Mouse (Mus musculus): ENCODE results near the gene Plxnb1. TPM values are rescaled to one million over a fixed set of nuclear protein-coding genes. Genes with fewer than 3 reads are reported as not detected.

The Plxnb1 gene
- polyA plus RNA-seq, 2 experiments: 8.2 to 31.0 TPM

- H3K9me3 ChIP-seq (ENCODE audit: control insufficient read depth, low read length): no peaks in the 10 kb centered on the region
- H3K4me3 ChIP-seq (replicated peaks; ENCODE audit: low read length): peak overlapping the region; percentile 79
- peak; percentile 19 for DNase-seq (ENCODE audit: low spot score)
- H3K36me3 ChIP-seq (ENCODE audit: control insufficient read depth, insufficient read depth, low read length): peaks cover 15% of the 10 kb centered on the region
- no peak for ATAC-seq (ENCODE audit: low FRiP score, low read depth)
- TF ChIP-seq POLR2A (IDR thresholded peaks at IDR 0.05; ENCODE audit: borderline replicate concordance, extremely low read depth, insufficient read depth, insufficient read length): no peak
- peak overlapping the region; percentile 67 for H3K27ac ChIP-seq (replicated peaks; ENCODE audit: low read depth, low read length)
- H3K9ac ChIP-seq (ENCODE audit: low read depth, low read length, severe bottlenecking): no peak overlapping the region
- H3K27me3 ChIP-seq (ENCODE audit: control insufficient read depth, insufficient read depth, low read length): no peaks in the 10 kb centered on the region
- WGBS: 16% methylated on average over 11 of the region's 11 CpGs
- H3K4me1 ChIP-seq (ENCODE audit: control insufficient read depth, insufficient read depth, low read length): peaks cover 38% of the 10 kb centered on the region
- H3K4me2 ChIP-seq (replicated peaks; ENCODE audit: low read depth, low read length, severe bottlenecking): peak overlapping the region; percentile 90
These were observed 1.2 kb upstream of the Plxnb1 start for GRCm38 (mm10) chr9:109093786-109094552.

GRCm38 (mm10) chr9:109094553-109095136 is 544 bp upstream of the Plxnb1 start:
- DNase-seq (ENCODE audit: low spot score) (no peak), ATAC-seq (ENCODE audit: low FRiP score, low read depth) (no peak)
- Histone ChIP-seq H3K27me3 (ENCODE audit: control insufficient read depth, insufficient read depth, low read length) (no peaks in the 10 kb centered on the region), H3K36me3 (ENCODE audit: control insufficient read depth, insufficient read depth, low read length) (peaks cover 19% of the 10 kb centered on the region), H3K27ac (replicated peaks; ENCODE audit: low read depth, low read length) (peak overlapping the region; percentile 100), H3K9ac (ENCODE audit: low read depth, low read length, severe bottlenecking) (peak overlapping the region; percentile 96), H3K4me2 (replicated peaks; ENCODE audit: low read depth, low read length, severe bottlenecking) (peak overlapping the region; percentile 90), H3K4me1 (ENCODE audit: control insufficient read depth, insufficient read depth, low read length) (peaks cover 44% of the 10 kb centered on the region), H3K4me3 (replicated peaks; ENCODE audit: low read length) (peak overlapping the region; percentile 79), H3K9me3 (ENCODE audit: control insufficient read depth, low read length) (no peaks in the 10 kb centered on the region)
- TF ChIP-seq POLR2A (IDR thresholded peaks at IDR 0.05; ENCODE audit: borderline replicate concordance, extremely low read depth, insufficient read depth, insufficient read length): no peak
- WGBS: 2% methylated on average over 17 of the region's 21 CpGs

DNA sequence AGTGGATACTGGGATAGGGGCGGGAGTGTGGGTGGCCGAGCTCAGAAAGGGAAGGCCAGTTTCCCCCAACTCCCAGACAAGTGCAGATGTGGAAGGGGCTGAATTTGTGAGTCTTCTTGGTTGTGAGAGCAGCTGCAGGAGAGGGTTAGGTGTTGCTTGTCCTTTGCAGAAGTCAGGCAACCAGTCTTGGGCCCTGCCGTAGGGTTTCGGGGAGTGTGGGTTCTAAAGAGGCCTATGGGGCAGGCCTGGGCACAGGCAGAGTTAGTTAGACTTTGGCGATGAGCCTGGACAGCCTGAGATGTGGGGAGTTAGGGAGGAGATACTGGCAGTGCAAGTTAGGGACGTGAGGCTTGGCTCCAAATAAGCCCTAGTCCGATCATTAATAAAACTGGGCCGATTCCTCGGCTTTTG is 1.1 kb downstream of the Plxnb1 start:
- Histone ChIP-seq H3K4me2 (replicated peaks; ENCODE audit: low read depth, low read length, severe bottlenecking) (peak overlapping the region; percentile 90), H3K27me3 (ENCODE audit: control insufficient read depth, insufficient read depth, low read length) (no peaks in the 10 kb centered on the region), H3K9me3 (ENCODE audit: control insufficient read depth, low read length) (no peaks in the 10 kb centered on the region), H3K4me3 (replicated peaks; ENCODE audit: low read length) (peak overlapping the region; percentile 79), H3K36me3 (ENCODE audit: control insufficient read depth, insufficient read depth, low read length) (peaks cover 27% of the 10 kb centered on the region), H3K27ac (replicated peaks; ENCODE audit: low read depth, low read length) (peak overlapping the region; percentile 100), H3K9ac (ENCODE audit: low read depth, low read length, severe bottlenecking) (peak overlapping the region; percentile 96), H3K4me1 (ENCODE audit: control insufficient read depth, insufficient read depth, low read length) (peaks cover 49% of the 10 kb centered on the region)
- TF ChIP-seq POLR2A (IDR thresholded peaks at IDR 0.05; ENCODE audit: borderline replicate concordance, extremely low read depth, insufficient read depth, insufficient read length): no peak
- no peak for DNase-seq (ENCODE audit: low spot score)
- WGBS: 13% methylated on average over 9 of the region's 9 CpGs
- ATAC-seq (ENCODE audit: low FRiP score, low read depth): no peak

GRCm38 (mm10) chr9:109096856-109097255 is 1.7 kb downstream of the Plxnb1 start:
- H3K27ac ChIP-seq (replicated peaks; ENCODE audit: low read depth, low read length): peak overlapping the region; percentile 100
- no peaks in the 10 kb centered on the region for H3K9me3 ChIP-seq (ENCODE audit: control insufficient read depth, low read length)
- H3K27me3 ChIP-seq (ENCODE audit: control insufficient read depth, insufficient read depth, low read length): no peaks in the 10 kb centered on the region
- ATAC-seq (ENCODE audit: low FRiP score, low read depth) (no peak), DNase-seq (ENCODE audit: low spot score) (no peak)
- peak overlapping the region; percentile 96 for H3K9ac ChIP-seq (ENCODE audit: low read depth, low read length, severe bottlenecking)
- 20% methylated on average over 5 of the region's 6 CpGs for WGBS
- peaks cover 22% of the 10 kb centered on the region for H3K36me3 ChIP-seq (ENCODE audit: control insufficient read depth, insufficient read depth, low read length)
- H3K4me3 ChIP-seq (replicated peaks; ENCODE audit: low read length): peak overlapping the region; percentile 79
- H3K4me1 ChIP-seq (ENCODE audit: control insufficient read depth, insufficient read depth, low read length): peaks cover 49% of the 10 kb centered on the region
- no peak for TF ChIP-seq POLR2A (IDR thresholded peaks at IDR 0.05; ENCODE audit: borderline replicate concordance, extremely low read depth, insufficient read depth, insufficient read length)
- peak overlapping the region; percentile 90 for H3K4me2 ChIP-seq (replicated peaks; ENCODE audit: low read depth, low read length, severe bottlenecking)

- no peak for DNase-seq (ENCODE audit: low spot score)
- Histone ChIP-seq H3K4me3 (replicated peaks; ENCODE audit: low read length) (peak overlapping the region; percentile 79), H3K9me3 (ENCODE audit: control insufficient read depth, low read length) (no peaks in the 10 kb centered on the region), H3K4me1 (ENCODE audit: control insufficient read depth, insufficient read depth, low read length) (peaks cover 49% of the 10 kb centered on the region), H3K9ac (ENCODE audit: low read depth, low read length, severe bottlenecking) (peak overlapping the region; percentile 96), H3K27ac (replicated peaks; ENCODE audit: low read depth, low read length) (peak overlapping the region; percentile 100), H3K4me2 (replicated peaks; ENCODE audit: low read depth, low read length, severe bottlenecking) (peak overlapping the region; percentile 90), H3K27me3 (ENCODE audit: control insufficient read depth, insufficient read depth, low read length) (no peaks in the 10 kb centered on the region), H3K36me3 (ENCODE audit: control insufficient read depth, insufficient read depth, low read length) (peaks cover 22% of the 10 kb centered on the region)
- 30% methylated on average over 6 of the region's 6 CpGs for WGBS
- TF ChIP-seq POLR2A (IDR thresholded peaks at IDR 0.05; ENCODE audit: borderline replicate concordance, extremely low read depth, insufficient read depth, insufficient read length): 0 out of 2 replicates have a peak, but pooled peaks have one; percentile 14
- no peak for ATAC-seq (ENCODE audit: low FRiP score, low read depth)
These were observed 2.1 kb downstream of the Plxnb1 start for GRCm38 (mm10) chr9:109097291-109097690.

Measured in limb, embryonic 14.5 days (tissue).